Mouse (Mus musculus) ES-E14 (cell line): ENCODE measurements around the gene Zcchc17. TPM values are rescaled to one million over a fixed set of nuclear protein-coding genes. Genes with fewer than 3 reads are reported as not detected.

Source experiments
- DNase-seq: peaks from one replicate; pipeline ENCODE4 v3.0.0-alpha.2; 2013; ENCODE audit warnings: low read depth, low spot score
- H3K27ac ChIP-seq: 2 replicates; pipeline ENCODE4 v1.5.1; 2012; ENCODE audit warnings: low read depth, mild to moderate bottlenecking, low read length, moderate library complexity, mixed read lengths; ENCODE audit not compliant: poor library complexity, insufficient read depth, severe bottlenecking
- H3K36me3 ChIP-seq: 2 replicates; pipeline ENCODE4 v1.6.1; 2012; ENCODE audit warnings: mild to moderate bottlenecking, low read length, moderate library complexity, mixed read lengths; ENCODE audit not compliant: control insufficient read depth, poor library complexity, insufficient read depth, severe bottlenecking
- H3K4me1 ChIP-seq, 2 experiments: fragments of 150-350 bp in 1 of 2; sonication (generic) in 1 of 2; 2 replicates each; pipeline ENCODE4 v1.6.1; 2012; ENCODE audit warnings: low read length in 2 of 2, mild to moderate bottlenecking in 1 of 2, mixed read lengths in 1 of 2; ENCODE audit not compliant: control insufficient read depth in 2 of 2, insufficient read depth in 2 of 2, poor library complexity in 1 of 2
- H3K4me3 ChIP-seq, 2 experiments: fragments of 150-350 bp in 1 of 2; sonication (generic) in 1 of 2; 2 replicates each; pipeline ENCODE4 v1.5.1; 2012; ENCODE audit warnings: low read length in 2 of 2, low read depth in 1 of 2, mild to moderate bottlenecking in 1 of 2, mixed read lengths in 1 of 2; ENCODE audit not compliant: insufficient read depth in 1 of 2, poor library complexity in 1 of 2, severe bottlenecking in 1 of 2
- H3K9ac ChIP-seq: 2 replicates; pipeline ENCODE4 v1.6.1; 2012; ENCODE audit warnings: low read depth, mild to moderate bottlenecking, low read length, mixed read lengths; ENCODE audit not compliant: poor library complexity, insufficient read depth, severe bottlenecking
- H3K9me3 ChIP-seq: fragments of 150-350 bp; sonication (generic); 2 replicates; pipeline ENCODE4 v1.6.1; 2012; ENCODE audit warnings: low read depth, mild to moderate bottlenecking, low read length; ENCODE audit not compliant: control insufficient read depth, insufficient read depth
- CHD2 ChIP-seq: IDR thresholded peaks from 2 replicates; pipeline ENCODE4 v1.6.1; 2014; ENCODE audit warnings: mild to moderate bottlenecking, low read depth, low read length, inconsistent platforms
- HCFC1 ChIP-seq: IDR thresholded peaks from 2 replicates; pipeline ENCODE4 v1.6.1; 2012; ENCODE audit warnings: low read length, inconsistent platforms, borderline replicate concordance; ENCODE audit not compliant: insufficient read depth
- MAFK ChIP-seq: IDR thresholded peaks from 2 replicates; pipeline ENCODE4 v1.6.1; 2014; ENCODE audit warnings: mild to moderate bottlenecking, low read depth, low read length, inconsistent platforms; ENCODE audit not compliant: insufficient read depth
- ZC3H11A ChIP-seq: IDR thresholded peaks from 2 replicates; pipeline ENCODE4 v1.6.1; 2012; ENCODE audit warnings: low read depth, mild to moderate bottlenecking, inconsistent platforms, low read length, borderline replicate concordance
- ZNF384 ChIP-seq: IDR thresholded peaks from 2 replicates; pipeline ENCODE4 v1.6.1; 2012; ENCODE audit warnings: low read depth, low read length, inconsistent platforms
- in situ Hi-C, 2 experiments: fragments of 600-800 bp; cut with MboI; formaldehyde crosslinking; loops; one replicate each; pipeline ENCODE4 v1.15.1; 2025; ENCODE audit warnings: low sequenced_read_pairs in 2 of 2, inconsistent platforms in 1 of 2; ENCODE audit not compliant: unreplicated experiment in 2 of 2
- total RNA-seq: library from RNA; depleted of rRNA; stranded (reverse); fragments of 300-350 nt; gene quantifications from 2 replicates; pipeline ENCODE4 v1.2.3, GENCODE M21; 2012

Gene Zcchc17
- total RNA-seq, 1 experiment: 33.3 TPM

DNA sequence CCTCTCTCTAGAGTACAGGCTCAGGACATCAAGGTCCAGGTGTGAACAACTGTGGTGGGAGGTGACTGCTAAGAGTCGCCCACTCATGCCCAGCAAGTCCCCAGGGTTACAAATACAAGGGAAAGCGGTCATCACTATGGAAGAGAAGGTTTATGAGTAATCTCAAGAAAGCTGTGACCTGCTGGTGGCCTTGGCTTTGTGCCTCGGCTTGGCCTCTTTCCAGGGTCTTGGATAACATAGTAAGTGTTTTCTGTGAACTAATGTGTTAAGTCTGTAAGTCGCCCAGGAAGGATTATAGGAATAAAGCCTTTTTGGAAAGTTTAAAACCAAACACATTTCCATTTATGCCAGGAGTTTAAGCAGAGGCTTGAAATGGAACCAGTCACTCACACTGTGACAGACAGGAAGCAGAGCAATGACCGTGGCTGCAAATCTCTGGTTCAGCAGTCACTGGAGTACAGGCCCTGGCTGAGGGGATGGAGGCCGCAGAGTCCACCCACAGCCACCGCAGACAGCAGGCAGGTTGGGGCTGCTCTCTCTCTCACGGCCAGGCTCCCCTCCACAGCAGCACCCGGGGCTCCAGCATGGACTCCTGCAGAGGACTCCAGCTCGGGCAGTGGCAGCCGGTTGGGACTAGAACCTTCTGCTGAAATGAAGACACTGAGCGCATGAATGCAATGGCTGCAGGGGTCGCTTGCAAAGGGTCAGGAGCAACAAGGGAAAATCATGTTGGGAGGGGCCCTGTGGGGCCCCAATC, 43.8 kb downstream of the Zcchc17 start:
- Histone ChIP-seq H3K4me1 (peaks cover 6 to 17% of the 10 kb centered on the region in 2 experiments), H3K9ac (no peak overlapping the region), H3K36me3 (peaks cover 41% of the 10 kb centered on the region), H3K9me3 (no peaks in the 10 kb centered on the region), H3K4me3 (no peak overlapping the region), H3K27ac (no peak overlapping the region)
- in situ Hi-C loops: no loop called here
- DNase-seq: no peak
- no peak for TF ChIP-seq ZC3H11A
- no peak for TF ChIP-seq MAFK
- TF ChIP-seq ZNF384: no peak
- no peak for TF ChIP-seq CHD2
- TF ChIP-seq HCFC1: no peak

- Histone ChIP-seq H3K27ac (no peak overlapping the region), H3K9me3 (no peaks in the 10 kb centered on the region), H3K4me1 (peaks cover 6 to 19% of the 10 kb centered on the region in 2 experiments), H3K9ac (no peak overlapping the region), H3K4me3 (no peak overlapping the region), H3K36me3 (peaks cover 46% of the 10 kb centered on the region)
- no peak for DNase-seq
- in situ Hi-C loops: no loop called here
- TF ChIP-seq ZNF384 (no peak), MAFK (no peak), HCFC1 (no peak)
Observed at GRCm38 (mm10) chr4:130313552-130313951, 46.2 kb downstream of the Zcchc17 start.

GRCm38 (mm10) chr4:130312526-130312925, 47.2 kb downstream of the Zcchc17 start:
- Histone ChIP-seq H3K36me3 (peaks cover 46% of the 10 kb centered on the region), H3K9me3 (no peaks in the 10 kb centered on the region), H3K9ac (no peak overlapping the region), H3K27ac (no peak overlapping the region), H3K4me3 (no peak overlapping the region), H3K4me1 (peaks cover 6 to 18% of the 10 kb centered on the region in 2 experiments)
- in situ Hi-C loops: no loop called here
- TF ChIP-seq CHD2 (no peak), MAFK (no peak), ZNF384 (no peak), ZC3H11A (no peak), HCFC1 (no peak)
- DNase-seq: no peak

- DNase-seq: no peak
- Histone ChIP-seq H3K4me3 (peak overlapping the region; percentile 81 to 86), H3K27ac (no peak overlapping the region; the same call in 1 of the 2 replicates), H3K36me3 (peaks cover 33% of the 10 kb centered on the region), H3K9me3 (no peaks in the 10 kb centered on the region), H3K9ac (peak overlapping the region; percentile 77), H3K4me1 (peaks cover 9 to 31% of the 10 kb centered on the region in 2 experiments)
- no peak for TF ChIP-seq CHD2
- TF ChIP-seq HCFC1: no peak
- no peak for TF ChIP-seq MAFK
- no peak for TF ChIP-seq ZC3H11A
- in situ Hi-C loops: no loop called here
Observed at GRCm38 (mm10) chr4:130309254-130309653, 50.5 kb downstream of the Zcchc17 start.
